Mouse (Mus musculus): ENCODE data around the gene Bpifb4.

Gene Bpifb4

GRCm38 (mm10) chr2:154004456-154004855 is 66.4 kb downstream of the Bpifb4 start:
- in situ Hi-C loops (cut with MboI, MseI): no loop called here

GRCm38 (mm10) chr2:154005094-154005493 is 67.1 kb downstream of the Bpifb4 start:
- in situ Hi-C loops (cut with MboI, MseI): no loop called here

- in situ Hi-C loops (cut with MboI, MseI): no loop called here
Observed at GRCm38 (mm10) chr2:154005734-154006133, 67.7 kb downstream of the Bpifb4 start.

GRCm38 (mm10) chr2:154006331-154006730 is 68.3 kb downstream of the Bpifb4 start:
- in situ Hi-C loops (cut with MboI, MseI): no loop called here

GRCm38 (mm10) chr2:154007381-154007780 is 69.4 kb downstream of the Bpifb4 start:
- in situ Hi-C loops (cut with MboI, MseI): no loop called here

GRCm38 (mm10) chr2:154007965-154008364 is 70.0 kb downstream of the Bpifb4 start, which contains the start of gene Bpifa2:
Gene Bpifa2, plus strand, starts transcription at chr2:154008265.
- in situ Hi-C loops (cut with MboI, MseI): no loop called here
